Mouse (Mus musculus) lung, adult 18-20 months (tissue): ENCODE results near the gene Igsf3.

Experiments used
- DNase-seq, 2 experiments: peaks; one replicate each; pipeline ENCODE4 v3.0.0; 2022; ENCODE audit warnings: mixed read lengths in 2 of 2

Gene Igsf3

DNA sequence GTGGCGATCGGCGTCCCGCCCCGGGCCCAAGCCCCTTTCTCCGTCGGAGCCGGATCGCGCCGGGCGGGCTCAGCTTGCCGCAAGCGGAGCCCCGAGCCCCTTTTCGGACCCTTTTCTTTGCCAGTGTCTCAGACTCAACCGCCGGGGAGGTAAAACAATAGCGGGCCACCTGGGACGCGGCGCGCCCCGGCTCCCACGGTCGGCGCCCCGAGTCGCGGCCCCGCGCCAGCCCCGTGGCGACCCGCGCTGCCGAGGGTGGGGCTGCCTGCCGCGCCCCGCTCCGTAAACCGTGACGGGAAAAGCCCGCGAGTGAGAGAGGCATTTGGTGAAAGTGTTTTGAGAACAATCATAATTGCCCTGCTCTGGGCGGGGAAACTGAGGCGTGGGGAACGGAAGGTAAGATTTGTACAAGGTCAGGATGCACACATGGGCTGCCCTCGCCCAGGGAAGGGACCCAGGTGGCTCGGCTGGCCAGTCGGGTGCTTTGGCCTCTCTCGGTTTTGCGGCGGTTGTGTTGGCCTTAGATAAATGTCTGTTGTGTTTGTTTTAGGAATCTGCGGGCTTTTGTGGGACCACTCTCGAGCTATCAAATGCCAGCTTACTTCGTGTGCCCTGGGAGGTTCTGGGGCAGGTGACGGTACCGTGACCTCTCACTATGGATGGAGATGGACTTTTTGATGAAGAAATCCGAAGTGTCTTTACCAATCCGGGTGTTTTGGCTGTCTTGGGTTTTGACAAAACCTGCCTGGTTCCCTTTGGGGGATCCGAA is 557 bp downstream of the Igsf3 start:
- no peak for DNase-seq

DNA sequence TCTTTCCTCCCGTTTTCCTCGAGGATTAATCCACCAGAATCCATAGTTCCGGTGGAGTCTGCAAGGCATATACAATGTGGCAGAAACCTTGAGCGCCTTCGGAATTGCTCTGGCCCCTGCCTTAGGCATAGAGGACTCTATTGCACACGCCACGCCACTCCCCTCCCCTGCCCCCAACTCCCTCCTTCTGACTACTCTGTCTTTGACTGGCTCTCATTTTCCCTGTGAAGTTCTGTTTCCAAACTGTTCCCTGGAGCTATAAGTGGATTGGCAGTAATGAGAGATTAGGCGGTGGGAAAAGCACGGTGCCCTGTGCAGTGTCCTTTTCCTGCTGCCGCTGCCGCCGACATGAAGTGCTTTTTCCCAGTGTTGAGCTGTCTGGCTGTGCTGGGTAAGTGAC is 1.2 kb downstream of the Igsf3 start:
- DNase-seq = peak in 1 of 2 experiments; percentile 28

DNA sequence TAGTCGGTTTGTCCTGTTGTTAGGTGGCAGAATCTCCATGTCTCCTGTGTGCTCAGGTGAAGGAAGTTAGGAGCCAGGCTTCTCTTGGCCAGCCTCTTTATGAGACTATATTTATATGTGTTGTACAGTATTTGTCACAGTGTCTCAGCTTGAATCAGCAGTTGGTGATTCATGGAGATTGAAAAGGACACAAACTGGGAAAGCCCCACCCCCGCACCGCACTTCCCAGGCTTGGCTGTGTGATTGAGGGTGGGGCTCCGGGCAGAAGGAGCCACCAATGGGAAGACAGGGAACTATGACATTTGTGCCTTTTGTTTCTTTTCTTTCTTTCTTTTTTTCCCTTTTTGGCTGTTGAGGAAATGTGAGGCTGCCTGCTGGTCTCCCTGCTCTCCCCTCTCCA is 2.9 kb downstream of the Igsf3 start:
- DNase-seq = peak in 1 of 2 experiments; percentile 39

DNA sequence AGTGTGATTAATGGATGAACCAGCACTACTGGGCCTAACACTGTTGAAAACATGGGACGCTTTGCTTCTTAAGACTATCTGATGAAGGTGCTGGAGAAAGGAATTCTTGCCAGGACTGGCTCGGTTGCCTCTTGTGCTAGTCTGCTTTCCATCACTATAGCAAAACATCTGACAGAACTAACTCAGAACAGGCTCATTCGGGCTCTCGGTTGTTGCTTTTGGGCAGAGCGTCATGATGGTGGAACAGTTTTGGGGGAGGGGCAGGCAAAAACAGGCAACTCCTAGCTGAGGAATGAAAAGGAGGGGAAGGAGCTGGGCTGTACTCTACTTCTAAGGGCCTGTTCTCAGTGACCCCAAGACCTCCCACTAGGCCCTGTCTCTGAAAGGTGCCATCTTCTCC is 4.8 kb downstream of the Igsf3 start:
- DNase-seq = no peak

DNA sequence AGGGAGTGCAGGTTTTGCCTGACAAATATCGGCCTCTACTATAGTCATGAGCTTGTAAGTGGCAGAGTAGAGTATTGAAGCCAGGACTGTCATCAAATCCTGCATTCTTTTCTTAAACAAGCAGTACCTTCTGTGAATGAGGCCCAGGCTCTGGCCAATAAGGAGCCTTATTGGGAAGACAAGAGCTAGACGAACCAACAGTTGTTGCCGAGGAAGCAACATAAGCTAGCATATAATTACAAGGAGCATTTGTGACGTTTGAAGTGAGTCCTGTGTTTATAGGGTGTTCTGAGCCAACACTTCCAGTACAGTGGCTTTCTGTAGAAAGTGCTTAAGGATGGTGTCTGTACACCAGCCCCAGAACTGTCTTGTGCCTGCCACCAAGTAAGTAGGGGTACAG is 5.9 kb downstream of the Igsf3 start:
- DNase-seq = no peak

DNA sequence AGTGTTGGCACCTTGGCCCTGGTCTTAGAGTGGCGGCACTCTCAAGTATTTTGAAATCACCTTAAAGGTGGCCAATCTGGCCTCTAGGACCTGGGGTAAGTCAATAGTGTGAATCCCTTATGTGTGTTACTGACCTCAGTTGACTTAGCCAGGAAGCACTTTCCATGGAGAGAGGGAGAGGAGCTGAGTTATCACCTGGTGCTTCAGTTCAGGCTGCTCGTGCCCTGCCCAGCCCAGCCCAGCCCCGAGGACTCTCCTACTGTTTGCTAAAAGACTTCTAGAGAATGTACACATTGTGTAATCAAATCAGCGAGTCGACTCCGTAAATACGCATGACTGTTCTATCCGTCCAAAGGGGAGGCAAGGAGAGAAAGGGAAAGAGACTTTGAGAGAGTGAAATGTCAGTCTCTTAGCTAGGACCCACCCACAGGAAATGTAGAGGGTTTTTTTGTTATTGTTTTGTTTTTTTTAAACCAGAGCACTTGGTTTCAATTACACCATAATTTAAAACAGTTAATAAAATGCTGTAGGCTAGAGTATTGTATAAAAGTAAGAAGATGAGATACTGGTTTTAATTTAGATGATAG is 9.6 kb downstream of the Igsf3 start:
- DNase-seq = peak; percentile 53 to 74

DNA sequence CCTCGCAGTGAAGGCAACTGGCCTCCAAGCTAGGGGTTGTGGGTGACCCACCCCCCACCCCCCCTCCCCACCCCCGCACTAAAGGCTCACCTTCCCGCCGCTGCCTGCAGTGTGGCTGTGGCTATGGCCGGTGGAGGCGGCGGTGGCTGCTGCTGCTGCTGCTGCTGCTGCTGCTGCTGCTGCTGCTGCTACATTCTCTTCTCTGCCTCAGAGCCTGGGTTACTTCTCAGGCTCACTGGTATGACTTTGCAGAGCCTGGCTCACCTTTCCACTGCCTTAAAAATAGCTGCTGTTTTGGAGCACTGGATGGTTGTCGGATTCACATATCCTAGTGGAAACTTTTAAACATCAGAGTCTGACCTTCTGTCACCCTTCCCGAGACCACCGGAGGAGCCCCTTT is 11.0 kb downstream of the Igsf3 start:
- DNase-seq = no peak

DNA sequence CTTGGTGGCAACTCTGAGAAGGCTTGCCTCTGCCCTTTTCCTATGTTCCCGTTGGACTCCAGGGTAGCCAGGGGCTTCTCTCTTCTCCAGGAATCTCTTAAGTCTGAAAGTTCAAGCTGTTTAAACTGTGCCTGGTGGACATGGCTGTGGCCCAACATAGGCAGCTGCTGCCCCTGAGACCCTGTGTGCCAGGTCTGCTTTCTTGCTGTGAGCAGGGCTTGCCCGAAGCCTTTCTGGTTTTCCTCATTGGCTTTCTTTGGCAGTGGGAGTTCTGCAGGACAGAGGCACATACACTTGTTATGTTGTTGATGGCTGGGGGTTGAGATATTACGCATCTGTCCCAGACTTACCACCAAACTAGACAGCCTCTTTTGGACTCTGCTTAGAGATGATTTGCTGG is 12.7 kb downstream of the Igsf3 start:
- no peak for DNase-seq

DNA sequence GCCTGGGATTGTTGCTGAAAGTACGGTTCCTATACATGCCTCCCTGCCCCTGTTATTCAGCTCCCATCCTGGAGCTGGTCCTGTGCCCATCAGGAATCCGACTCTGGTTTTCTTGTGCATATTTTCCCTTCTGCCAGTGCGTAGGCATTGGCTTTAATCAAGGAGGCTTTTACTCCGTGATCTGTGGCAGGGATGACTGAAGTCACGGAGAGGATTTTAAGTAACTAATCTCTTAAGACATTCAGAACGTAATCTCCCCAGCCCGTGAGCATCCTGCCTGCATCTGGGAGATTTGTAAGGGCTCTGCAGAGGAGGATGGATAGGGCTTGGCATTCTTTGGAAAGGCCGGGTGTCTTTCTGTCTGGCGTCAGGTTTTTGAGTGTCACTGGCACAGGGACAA is 13.6 kb downstream of the Igsf3 start:
- DNase-seq = no peak

DNA sequence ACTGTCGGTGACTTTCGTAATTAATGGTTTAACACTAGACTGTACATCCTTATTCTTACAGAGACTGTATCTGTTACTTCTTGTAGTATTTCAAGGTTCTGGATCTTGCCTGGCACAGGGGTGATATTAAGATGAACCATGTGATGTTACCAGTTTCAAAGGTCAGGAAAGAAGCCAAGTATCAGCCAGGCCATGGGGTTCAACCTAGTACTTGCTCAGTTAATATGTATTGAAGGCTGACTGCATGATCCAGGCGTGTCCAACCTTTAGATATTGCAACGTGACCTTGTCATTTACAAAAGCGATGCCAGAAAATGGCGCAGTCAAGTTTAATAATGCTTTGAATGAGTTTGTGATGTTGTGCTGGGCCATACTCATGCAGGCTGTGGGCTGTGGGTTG is 15.1 kb downstream of the Igsf3 start:
- no peak for DNase-seq

DNA sequence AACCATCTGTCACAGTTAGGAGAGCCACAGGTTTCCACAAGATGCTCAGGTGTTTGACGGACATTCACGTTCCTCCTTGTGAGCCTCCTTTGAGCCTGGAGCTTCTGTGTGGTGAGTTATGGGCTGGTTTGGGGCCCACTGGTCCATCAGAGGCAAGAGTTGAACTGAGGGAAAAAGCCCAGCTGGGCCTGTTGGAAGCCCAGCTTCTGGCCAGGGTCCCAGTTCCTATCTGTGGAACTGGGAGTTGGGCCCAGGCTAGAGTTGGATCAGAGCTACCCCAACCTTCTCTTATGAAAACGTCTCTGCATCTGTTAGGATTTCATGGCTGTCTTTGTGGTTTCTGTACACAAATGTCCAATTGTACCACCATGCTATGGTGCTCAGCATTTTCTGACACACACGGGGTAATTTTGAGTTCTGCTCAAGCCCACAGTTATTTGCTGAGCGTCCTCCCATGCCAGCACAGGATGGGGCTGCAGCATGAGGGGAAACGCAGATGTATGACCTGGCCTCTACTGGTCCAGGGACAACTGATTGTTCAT is 16.3 kb downstream of the Igsf3 start:
- no peak for DNase-seq

DNA sequence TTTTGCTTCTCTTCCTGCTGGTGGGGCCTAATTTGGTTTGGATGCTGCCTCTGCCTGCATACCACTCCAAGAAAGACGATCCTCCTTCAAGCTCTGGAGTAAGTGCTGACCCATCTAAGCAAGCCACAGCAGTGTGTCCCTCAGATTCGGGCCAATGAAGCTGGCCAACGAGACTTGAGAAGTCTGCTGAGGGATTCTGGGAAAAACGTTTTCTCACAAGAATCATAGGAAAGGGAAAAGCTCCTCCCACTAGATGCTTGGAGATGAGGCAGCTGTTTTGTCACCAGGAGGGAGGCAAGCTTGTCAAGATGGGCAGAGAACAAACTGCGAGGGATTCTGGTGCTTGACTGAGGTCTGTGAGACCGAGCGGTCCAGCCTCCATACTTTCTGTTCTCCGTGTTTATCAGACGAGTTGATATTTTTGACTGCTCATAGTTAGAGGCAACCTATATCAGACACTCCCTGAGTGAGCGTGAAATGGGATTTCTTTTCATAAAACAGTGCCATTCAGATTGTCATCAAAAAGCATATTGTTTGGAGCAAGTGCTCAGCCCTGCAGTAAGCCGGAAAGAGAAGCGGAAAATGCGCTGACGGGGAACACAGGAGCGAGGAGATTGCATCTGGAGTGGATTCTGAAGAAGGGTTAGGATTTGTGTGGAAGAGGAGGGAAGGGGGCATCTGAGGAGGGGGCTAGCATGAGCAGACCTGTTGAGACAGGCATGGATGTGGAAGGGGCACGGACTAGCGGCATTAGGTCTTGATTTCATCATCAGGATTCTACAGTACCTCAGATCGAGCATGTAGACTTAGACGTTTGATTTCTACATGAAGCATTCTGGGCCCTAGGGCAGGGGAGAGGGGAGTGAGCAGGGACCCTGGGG is 17.0 kb downstream of the Igsf3 start:
- DNase-seq = no peak

DNA sequence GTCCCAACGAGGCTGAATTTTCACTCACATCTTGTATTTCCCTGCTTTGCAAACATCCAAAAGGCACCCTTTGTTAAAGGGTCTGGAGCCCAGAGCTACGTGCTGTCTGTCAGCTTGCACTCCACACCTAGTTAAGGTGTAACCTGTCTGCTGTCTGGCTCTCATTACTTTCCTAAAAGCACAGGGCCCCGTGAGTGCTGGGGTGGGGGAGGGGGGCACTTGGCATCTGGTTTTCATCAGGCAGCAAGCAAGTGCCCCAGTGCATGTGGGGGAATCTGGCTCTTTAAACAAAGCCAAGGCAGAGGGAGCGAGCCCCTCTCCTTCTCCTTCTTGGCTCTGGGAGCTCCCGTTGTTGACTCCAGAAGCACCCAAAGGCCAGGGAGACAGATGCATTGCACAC is 18.5 kb downstream of the Igsf3 start:
- no peak for DNase-seq

DNA sequence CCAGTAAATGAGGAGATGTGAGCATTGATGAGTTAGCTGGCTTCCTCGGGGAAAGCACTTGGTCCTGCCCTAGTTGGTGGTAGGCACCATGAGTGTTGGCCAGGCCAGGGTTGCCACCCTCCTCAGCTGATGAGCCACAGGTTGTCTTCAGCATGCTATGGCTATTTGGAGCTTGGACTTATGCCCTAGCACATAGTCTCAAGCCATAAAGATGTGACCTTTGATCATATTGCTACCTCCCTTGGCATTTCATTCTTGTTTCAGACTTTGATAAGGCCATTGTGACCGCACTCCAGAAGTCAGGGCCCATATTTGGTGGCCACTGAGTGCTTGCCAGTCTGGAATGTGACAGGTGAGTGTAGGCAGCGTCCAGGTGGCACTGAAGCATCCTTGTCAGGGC is 19.2 kb downstream of the Igsf3 start:
- no peak for DNase-seq

DNA sequence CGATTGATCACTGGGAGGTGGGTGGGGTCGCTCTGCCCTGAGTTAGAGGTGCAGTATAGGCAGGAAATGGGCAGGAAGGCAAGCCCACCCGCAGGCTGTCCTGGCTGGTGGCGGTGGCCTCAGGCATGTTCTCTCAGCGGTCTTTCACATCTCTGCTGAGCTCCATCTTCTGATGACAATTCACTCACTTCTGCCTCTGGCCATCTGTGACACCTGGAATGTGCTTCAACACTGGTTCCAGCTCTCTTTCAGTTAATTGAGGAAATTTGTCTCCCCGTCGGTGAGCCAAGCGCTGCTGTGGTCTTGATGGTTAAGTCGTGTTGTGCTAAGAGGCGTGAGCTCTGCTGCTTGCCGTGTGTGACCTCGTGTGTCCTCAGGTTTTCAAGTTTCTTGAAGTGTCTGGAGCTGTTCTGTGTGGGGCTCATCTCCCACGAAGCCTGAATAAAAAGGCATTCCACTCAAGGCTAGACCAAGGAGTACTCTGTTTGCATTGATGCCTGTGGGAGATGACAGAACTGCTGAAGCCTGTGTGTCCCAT is 19.9 kb downstream of the Igsf3 start:
- DNase-seq = no peak

DNA sequence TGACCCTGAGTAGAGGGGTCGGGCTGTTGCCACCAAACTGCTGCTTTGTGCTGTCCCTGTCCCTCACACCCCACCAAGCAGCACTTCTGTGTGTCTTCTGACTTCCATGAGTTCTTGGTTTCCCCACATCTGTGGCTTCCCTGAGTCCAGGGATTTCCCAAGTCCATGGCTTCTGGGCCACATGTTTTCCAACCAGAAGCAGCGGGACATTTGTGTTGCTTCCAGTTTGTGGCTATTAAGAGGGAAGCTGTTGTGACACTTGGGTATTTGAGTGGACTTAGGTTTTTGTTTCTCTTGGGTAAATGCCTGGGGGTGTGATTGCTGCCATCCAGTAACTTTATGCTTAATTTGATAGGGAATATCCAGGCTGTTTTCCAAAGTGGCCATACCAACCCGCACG is 20.5 kb downstream of the Igsf3 start:
- DNase-seq = no peak

DNA sequence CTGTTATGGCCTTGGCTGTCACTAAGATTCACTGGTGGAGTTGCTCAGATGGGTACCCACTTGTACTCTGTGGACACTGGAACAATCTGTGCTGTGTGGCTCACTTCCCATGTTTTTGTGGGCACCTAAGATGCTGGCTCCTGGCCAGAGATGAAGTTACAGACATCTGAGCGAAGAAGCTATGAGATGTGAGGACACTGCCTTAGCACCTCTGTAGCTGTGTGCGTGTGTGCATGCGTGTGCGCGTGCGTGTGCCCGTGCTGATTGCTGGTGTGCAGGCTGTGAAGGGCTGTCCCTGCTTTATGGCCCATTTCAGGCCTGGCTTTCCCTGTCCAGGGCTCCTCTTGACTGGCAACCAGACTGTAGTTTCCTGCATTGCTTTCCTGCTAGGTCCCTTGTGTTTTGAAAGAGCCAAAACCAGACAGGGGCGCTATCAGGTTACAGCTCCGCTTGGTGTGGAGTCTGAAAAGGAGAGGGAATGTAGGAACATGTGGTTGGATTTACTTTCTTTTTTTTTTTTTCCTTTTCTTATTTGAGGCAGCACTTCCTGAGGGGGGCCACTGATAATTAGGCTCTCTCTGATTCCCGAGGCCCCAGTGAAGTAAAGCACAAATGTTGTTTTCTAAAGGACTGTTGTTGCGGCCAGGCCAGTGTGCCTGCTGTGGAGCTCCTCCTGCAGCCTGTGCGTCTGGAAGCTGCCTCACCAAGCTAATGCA is 21.3 kb downstream of the Igsf3 start:
- no peak for DNase-seq

DNA sequence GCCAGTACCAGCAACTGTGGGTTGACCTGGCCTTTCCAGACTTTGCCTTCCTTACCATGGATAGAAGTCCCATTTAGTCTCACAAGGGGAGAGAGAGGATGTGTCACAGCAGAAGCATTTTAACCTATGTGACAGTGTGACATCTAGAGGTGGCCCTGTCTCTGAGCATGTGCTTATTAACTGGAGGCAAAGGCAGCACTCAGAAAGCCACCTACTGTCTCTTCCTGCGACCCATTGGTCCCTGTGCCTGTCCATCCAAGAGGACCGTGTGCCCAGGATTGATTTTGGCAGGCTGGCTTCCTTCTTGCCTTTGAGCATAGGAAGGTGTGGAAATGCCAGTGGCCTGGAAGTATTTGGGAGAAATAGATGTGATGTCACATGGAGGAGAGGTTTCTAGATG is 22.0 kb downstream of the Igsf3 start:
- DNase-seq = no peak

DNA sequence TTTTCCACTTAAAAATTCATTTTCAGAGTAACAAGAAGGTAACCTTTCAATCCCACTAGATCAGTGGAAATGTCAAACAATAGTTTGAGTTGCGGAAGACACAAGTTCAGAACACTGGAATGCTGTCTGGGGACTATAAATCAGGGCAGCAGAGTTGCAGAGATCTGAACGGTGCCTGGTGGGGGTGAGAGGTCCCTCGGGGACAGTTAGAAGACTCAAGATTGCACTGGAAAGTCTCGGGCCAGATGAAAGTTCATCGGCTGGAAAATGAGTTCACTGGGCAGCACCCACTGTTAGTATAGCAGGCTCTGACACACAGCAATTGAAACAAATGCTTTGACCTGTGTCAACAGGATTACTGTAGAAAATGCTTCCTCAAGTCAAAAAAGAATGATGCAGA is 24.6 kb downstream of the Igsf3 start:
- no peak for DNase-seq

DNA sequence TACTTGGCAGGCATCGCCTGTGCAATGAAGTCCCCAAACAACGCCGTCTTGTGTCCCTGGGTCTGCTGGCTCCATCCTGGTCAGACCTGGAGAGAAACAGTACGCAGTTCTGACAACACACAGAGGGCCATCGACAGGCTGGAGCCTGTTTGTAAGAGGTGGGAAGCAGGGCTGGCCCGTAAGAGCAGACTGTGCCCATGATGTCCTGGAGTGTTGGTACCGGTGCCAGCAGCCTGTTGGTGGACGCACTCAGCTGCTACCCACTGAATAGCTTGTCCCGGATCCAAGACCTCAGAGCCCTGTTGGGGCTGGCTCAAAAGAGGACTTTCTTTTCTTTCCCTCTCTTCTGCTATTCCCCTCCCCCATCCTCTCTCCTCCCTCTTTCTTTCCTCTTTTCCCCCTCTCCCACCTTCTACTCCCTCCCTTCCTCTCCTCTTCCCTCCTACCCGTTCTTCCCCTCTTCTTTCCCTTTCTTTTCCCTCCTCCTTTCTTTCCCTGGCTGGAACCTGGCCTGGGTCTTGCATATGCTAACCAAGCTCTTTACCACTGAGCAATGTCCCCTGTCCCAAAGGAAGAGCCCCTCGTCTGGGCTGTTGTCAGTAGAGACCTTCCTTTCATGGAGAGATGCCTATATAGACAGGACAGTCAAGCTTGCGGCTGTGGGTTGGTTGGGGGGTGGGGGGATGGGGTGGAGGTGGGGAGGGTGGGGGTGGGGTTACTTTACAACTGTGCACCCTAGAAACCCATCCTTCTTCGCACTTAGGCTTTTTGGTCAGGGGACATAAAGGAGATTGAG is 27.9 kb downstream of the Igsf3 start:
- DNase-seq = peak; percentile 35 to 57

DNA sequence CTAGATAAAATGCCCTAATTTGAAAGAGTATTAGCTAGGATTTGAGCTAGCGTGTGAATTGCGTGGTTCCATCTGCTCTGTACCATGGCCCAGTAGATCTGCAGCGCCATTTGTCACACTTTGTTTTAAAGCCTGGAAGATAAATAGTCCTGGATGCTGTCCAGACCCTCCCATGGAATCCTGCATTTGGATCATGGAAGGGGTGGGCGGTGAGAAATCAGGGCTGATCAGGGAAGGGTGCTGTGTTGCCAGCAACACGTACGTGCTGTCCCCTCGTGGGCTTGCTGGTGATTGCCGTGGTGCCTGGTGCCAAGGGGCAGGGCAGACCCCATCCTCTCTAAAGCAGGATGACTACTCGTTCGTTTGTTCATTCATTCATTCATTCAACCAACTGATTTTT is 28.6 kb downstream of the Igsf3 start:
- peak in 1 of 2 experiments; percentile 36 for DNase-seq

DNA sequence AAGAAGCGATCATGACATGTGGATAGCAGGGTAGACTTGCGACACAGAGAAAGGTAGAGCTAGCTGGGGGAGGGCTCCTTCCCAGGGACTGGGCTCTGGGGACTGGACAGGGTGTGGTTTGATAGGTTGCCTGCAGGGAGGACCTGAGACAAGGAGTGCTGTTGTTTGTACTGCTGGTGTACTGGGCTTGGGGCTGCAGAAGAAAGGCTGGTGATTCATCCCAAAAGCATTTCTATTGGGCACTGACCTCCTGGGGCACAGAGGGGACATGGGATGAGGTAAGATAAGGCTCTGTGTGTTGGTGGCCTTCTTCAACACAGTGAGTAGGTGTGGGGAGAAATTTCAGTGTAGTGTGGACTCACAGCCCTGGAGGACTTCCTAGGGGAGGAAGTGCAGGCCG is 29.2 kb downstream of the Igsf3 start:
- DNase-seq = peak in 1 of 2 experiments; percentile 50
